Mouse (Mus musculus): Measurements from ENCODE around the gene Mknk2. TPM values are rescaled to one million over a fixed set of nuclear protein-coding genes. Genes with fewer than 3 reads are reported as not detected.

Gene Mknk2
- polyA plus RNA-seq (2015; fragmentation: Nextera tagmentation; extraction: Ambion mirVana): 86.1 and 87.8 TPM in 2 replicates

- H3K4me1 ChIP-seq: peaks cover 55% of the 10 kb centered on the region
- H3K27ac ChIP-seq: peak within 1 kb of the TSS; percentile 99
- peaks cover 12% of the 10 kb centered on the region for H3K36me3 ChIP-seq
- WGBS: 22% methylated on average over 8 of the region's 8 CpGs
- H3K9ac ChIP-seq: peak within 1 kb of the TSS; percentile 82
- H3K4me2 ChIP-seq (replicated peaks): peak within 1 kb of the TSS; percentile 83
- H3K27me3 ChIP-seq: no peaks in the 10 kb centered on the region
- peak within 1 kb of the TSS; percentile 98 for H3K4me3 ChIP-seq
- no peaks in the 10 kb centered on the region for H3K9me3 ChIP-seq
- ATAC-seq (ENCODE audit: low FRiP score, low read depth): no peak
These were observed at the start of gene Mknk2 for GRCm38 (mm10) chr10:80677942-80678436. TSS of gene Mknk2 (minus strand) at chr10:80678112.

GRCm38 (mm10) chr10:80717281-80717680, 39.4 kb upstream of the Mknk2 start:
- H3K36me3 ChIP-seq: peaks cover 100% of the 10 kb centered on the region
- H3K27me3 ChIP-seq: no peaks in the 10 kb centered on the region
- no peak for ATAC-seq (ENCODE audit: low FRiP score, low read depth)
- no peak overlapping the region for H3K4me2 ChIP-seq (replicated peaks)
- no peak overlapping the region for H3K9ac ChIP-seq
- no peaks in the 10 kb centered on the region for H3K9me3 ChIP-seq
- no peaks in the 10 kb centered on the region for H3K4me1 ChIP-seq
- no peak overlapping the region for H3K4me3 ChIP-seq
- no peak overlapping the region for H3K27ac ChIP-seq
- 100% methylated on average over 1 of the region's 1 CpGs for WGBS

- Histone ChIP-seq H3K27me3 (no peaks in the 10 kb centered on the region), H3K4me3 (no peak overlapping the region), H3K4me2 (replicated peaks) (no peak overlapping the region), H3K27ac (no peak overlapping the region), H3K4me1 (no peaks in the 10 kb centered on the region), H3K36me3 (peaks cover 100% of the 10 kb centered on the region), H3K9me3 (no peaks in the 10 kb centered on the region), H3K9ac (no peak overlapping the region)
- WGBS: 87% methylated on average over 3 of the region's 3 CpGs
- ATAC-seq (ENCODE audit: low FRiP score, low read depth): no peak
These were observed 32.9 kb upstream of the Mknk2 start for GRCm38 (mm10) chr10:80710834-80711233.

GRCm38 (mm10) chr10:80705479-80705878, 27.6 kb upstream of the Mknk2 start:
- Histone ChIP-seq H3K36me3 (peaks cover 57% of the 10 kb centered on the region), H3K9ac (no peak overlapping the region), H3K4me3 (no peak overlapping the region), H3K4me2 (replicated peaks) (no peak overlapping the region), H3K27ac (no peak overlapping the region), H3K4me1 (peaks cover 18% of the 10 kb centered on the region), H3K9me3 (no peaks in the 10 kb centered on the region), H3K27me3 (no peaks in the 10 kb centered on the region)
- WGBS: 81% methylated on average over 3 of the region's 3 CpGs
- no peak for ATAC-seq (ENCODE audit: low FRiP score, low read depth)

- no peak overlapping the region for H3K4me2 ChIP-seq (replicated peaks)
- peaks cover 23% of the 10 kb centered on the region for H3K4me1 ChIP-seq
- no peaks in the 10 kb centered on the region for H3K27me3 ChIP-seq
- H3K9ac ChIP-seq: peak overlapping the region; percentile 31; the same call in 1 of the 2 replicates
- no peaks in the 10 kb centered on the region for H3K9me3 ChIP-seq
- H3K36me3 ChIP-seq: peaks cover 53% of the 10 kb centered on the region
- no peak overlapping the region for H3K4me3 ChIP-seq
- no peak for ATAC-seq (ENCODE audit: low FRiP score, low read depth)
- WGBS: 54% methylated on average over 3 of the region's 3 CpGs
- H3K27ac ChIP-seq: no peak overlapping the region
These were observed 27.1 kb upstream of the Mknk2 start for GRCm38 (mm10) chr10:80705033-80705432.

GRCm38 (mm10) chr10:80704418-80704817, 26.5 kb upstream of the Mknk2 start:
- no peak for ATAC-seq (ENCODE audit: low FRiP score, low read depth)
- Histone ChIP-seq H3K4me1 (peaks cover 26% of the 10 kb centered on the region), H3K4me2 (replicated peaks) (no peak overlapping the region), H3K27ac (no peak overlapping the region), H3K36me3 (peaks cover 47% of the 10 kb centered on the region), H3K9me3 (no peaks in the 10 kb centered on the region), H3K9ac (peak overlapping the region; percentile 31; the same call in 1 of the 2 replicates), H3K27me3 (no peaks in the 10 kb centered on the region), H3K4me3 (no peak overlapping the region)
- WGBS: 91% methylated on average over 5 of the region's 5 CpGs

- Histone ChIP-seq H3K4me1 (peaks cover 26% of the 10 kb centered on the region), H3K4me3 (peak overlapping the region; percentile 77), H3K27me3 (no peaks in the 10 kb centered on the region), H3K36me3 (peaks cover 43% of the 10 kb centered on the region), H3K9ac (peak overlapping the region; percentile 70), H3K4me2 (replicated peaks) (peak overlapping the region; percentile 91), H3K27ac (peak overlapping the region; percentile 81; the same call in 1 of the 2 replicates), H3K9me3 (no peaks in the 10 kb centered on the region)
- 89% methylated on average over 5 of the region's 5 CpGs for WGBS
- ATAC-seq (ENCODE audit: low FRiP score, low read depth): no peak
These were observed 25.7 kb upstream of the Mknk2 start for GRCm38 (mm10) chr10:80703643-80704042.

GRCm38 (mm10) chr10:80702536-80703390, 24.9 kb upstream of the Mknk2 start:
- Histone ChIP-seq H3K36me3 (peaks cover 43% of the 10 kb centered on the region), H3K27me3 (no peaks in the 10 kb centered on the region), H3K4me1 (peaks cover 26% of the 10 kb centered on the region), H3K27ac (peak overlapping the region; percentile 81), H3K9ac (peak overlapping the region; percentile 70), H3K4me2 (replicated peaks) (peak overlapping the region; percentile 91), H3K9me3 (no peaks in the 10 kb centered on the region), H3K4me3 (peak overlapping the region; percentile 77)
- ATAC-seq (ENCODE audit: low FRiP score, low read depth): peak; percentile 90
- 1% methylated on average over 47 of the region's 47 CpGs for WGBS

GRCm38 (mm10) chr10:80701721-80702535, 24.0 kb upstream of the Mknk2 start, which contains the start of the genes Mob3a and Izumo4:
TSS of gene Mob3a (minus strand) at chr10:80701977.
TSS of gene Izumo4 (plus strand) at chr10:80702184.
- H3K4me2 ChIP-seq (replicated peaks): peak within 1 kb of the TSS; percentile 91
- H3K27ac ChIP-seq: peak within 1 kb of the TSS; percentile 81
- H3K4me3 ChIP-seq: peak within 1 kb of the TSS; percentile 77
- peak within 1 kb of the TSS; percentile 77 for H3K9ac ChIP-seq
- H3K4me1 ChIP-seq: peaks cover 26% of the 10 kb centered on the region
- no peaks in the 10 kb centered on the region for H3K27me3 ChIP-seq
- H3K36me3 ChIP-seq: peaks cover 37% of the 10 kb centered on the region
- peak; percentile 95 for ATAC-seq (ENCODE audit: low FRiP score, low read depth)
- H3K9me3 ChIP-seq: no peaks in the 10 kb centered on the region
- under 1% methylated on average over 59 of the region's 59 CpGs for WGBS

- Histone ChIP-seq H3K9ac (peak overlapping the region; percentile 77; the same call in 1 of the 2 replicates), H3K4me3 (peak overlapping the region; percentile 77), H3K27me3 (no peaks in the 10 kb centered on the region), H3K4me1 (peaks cover 30% of the 10 kb centered on the region), H3K36me3 (peaks cover 25% of the 10 kb centered on the region), H3K27ac (no peak overlapping the region), H3K4me2 (replicated peaks) (peak overlapping the region; percentile 91), H3K9me3 (no peaks in the 10 kb centered on the region)
- no peak for ATAC-seq (ENCODE audit: low FRiP score, low read depth)
- 41% methylated on average over 4 of the region's 4 CpGs for WGBS
These were observed 22.8 kb upstream of the Mknk2 start for GRCm38 (mm10) chr10:80700732-80701131.

GRCm38 (mm10) chr10:80700038-80700504, 22.2 kb upstream of the Mknk2 start:
- peak overlapping the region; percentile 77; the same call in 1 of the 2 replicates for H3K4me3 ChIP-seq
- H3K9me3 ChIP-seq: no peaks in the 10 kb centered on the region
- H3K27me3 ChIP-seq: no peaks in the 10 kb centered on the region
- no peak overlapping the region for H3K27ac ChIP-seq
- H3K36me3 ChIP-seq: peaks cover 18% of the 10 kb centered on the region
- ATAC-seq (ENCODE audit: low FRiP score, low read depth): no peak
- H3K4me1 ChIP-seq: peaks cover 31% of the 10 kb centered on the region
- 86% methylated on average over 7 of the region's 7 CpGs for WGBS
- H3K9ac ChIP-seq: no peak overlapping the region
- peak overlapping the region; percentile 91; the same call in 1 of the 2 replicates for H3K4me2 ChIP-seq (replicated peaks)

Measured in limb, embryonic 13.5 days (tissue).